Mouse (Mus musculus): ENCODE measurements around the gene Tmtc2.
A peak's percentile ranks its signal among the peaks of the same experiment; 100 is the strongest.

DNA sequence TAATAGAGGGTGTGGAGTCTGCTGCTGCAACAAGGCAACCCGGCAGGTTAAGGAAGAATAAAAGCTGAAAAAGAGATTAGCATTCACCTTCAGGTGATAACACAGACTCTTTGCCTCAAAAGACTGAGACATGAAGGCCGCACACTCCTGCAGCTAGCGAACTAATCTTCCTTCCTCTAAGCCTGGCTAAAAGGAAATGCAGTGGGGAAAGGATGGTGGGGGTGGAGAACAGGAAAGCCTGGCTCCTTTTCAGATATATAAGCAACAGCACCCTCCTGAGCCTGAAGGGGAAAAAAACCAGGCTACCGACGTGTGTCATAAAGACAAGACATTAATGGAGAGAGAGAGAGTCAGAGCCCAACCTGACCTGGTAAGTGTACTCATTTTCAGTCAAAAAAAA lies 174.9 kb downstream of the Tmtc2 start:
- TF ChIP-seq CTCF (IDR thresholded peaks at IDR 0.05; ENCODE audit: low read depth) (peak; percentile 22; the same call in 1 of the 2 replicates), EP300 (IDR thresholded peaks at IDR 0.05; ENCODE audit: low read depth) (no peak)
